Mouse (Mus musculus) small intestine, adult 2 months (tissue): ENCODE measurements around the gene Washc3.

Experiments used
- CTCF ChIP-seq: fragments of 200-500 bp; IDR thresholded peaks from 2 replicates; pipeline ENCODE4 v1.5.1; 2012; ENCODE audit warnings: low read depth, mild to moderate bottlenecking, control low read depth, inconsistent platforms, low read length, moderate library complexity, mixed read lengths; ENCODE audit not compliant: insufficient replicate concordance, insufficient read length; ENCODE audit errors: extremely low read depth
- POLR2A ChIP-seq: fragments of 200-500 bp; IDR thresholded peaks from 2 replicates; pipeline ENCODE4 v1.6.1; 2012; ENCODE audit warnings: low read depth, mild to moderate bottlenecking, control low read depth, inconsistent platforms, low read length, moderate library complexity

DNA sequence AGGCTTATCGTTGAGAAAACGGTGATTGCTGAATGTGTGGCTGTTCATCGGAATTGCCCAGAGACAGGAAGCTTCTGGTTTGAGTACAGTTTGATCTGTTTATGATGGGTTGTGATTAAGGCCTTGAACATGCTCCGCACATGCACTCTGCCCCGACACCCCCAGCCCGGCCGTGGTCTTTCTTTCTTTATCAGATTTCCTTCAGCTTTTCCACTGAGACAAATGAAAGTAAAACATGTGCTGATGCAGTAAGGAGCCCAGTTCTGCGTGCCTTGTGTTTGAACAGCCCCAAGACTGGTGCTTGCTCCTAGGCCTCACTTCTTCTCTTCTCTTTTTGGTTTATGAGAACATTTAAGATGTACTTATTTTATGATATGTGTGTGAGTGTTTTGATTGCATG, 1.7 kb downstream of the Washc3 start:
- TF ChIP-seq POLR2A (no peak), CTCF (no peak)
